Mouse (Mus musculus) small intestine, adult 2 months (tissue): Measurements from ENCODE around the gene Olfr102.

Experiments
- CTCF ChIP-seq: fragments of 200-500 bp; IDR thresholded peaks from 2 replicates; pipeline ENCODE4 v1.5.1; 2012; ENCODE audit warnings: low read depth, mild to moderate bottlenecking, control low read depth, inconsistent platforms, low read length, moderate library complexity, mixed read lengths; ENCODE audit not compliant: insufficient replicate concordance, insufficient read length; ENCODE audit errors: extremely low read depth
- POLR2A ChIP-seq: fragments of 200-500 bp; IDR thresholded peaks from 2 replicates; pipeline ENCODE4 v1.6.1; 2012; ENCODE audit warnings: low read depth, mild to moderate bottlenecking, control low read depth, inconsistent platforms, low read length, moderate library complexity

DNA sequence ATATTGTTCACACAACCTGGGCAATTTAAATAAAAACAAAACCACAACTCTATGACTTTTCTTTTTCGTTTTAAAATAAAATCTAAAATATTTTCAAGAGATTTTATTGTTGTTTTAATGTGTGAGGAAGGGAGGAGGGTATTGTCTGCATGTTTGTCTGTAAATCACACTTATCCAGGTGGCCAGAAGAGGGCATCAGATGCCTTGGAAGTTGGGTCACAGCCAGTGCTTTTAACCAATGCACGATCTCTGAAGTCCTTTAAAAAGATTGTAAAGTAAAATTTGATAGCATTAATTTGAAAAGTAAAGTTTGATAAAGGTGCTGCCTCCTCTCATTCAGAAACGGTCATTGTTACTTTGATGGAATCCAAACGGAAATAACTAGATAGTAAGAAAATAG is 8.4 kb downstream of the Olfr102 start:
- TF ChIP-seq POLR2A (no peak), CTCF (no peak)
